Mouse (Mus musculus) lung, postnatal 0 days (tissue): ENCODE results near the gene Pdlim4. TPM values are rescaled to one million over a fixed set of nuclear protein-coding genes. Genes with fewer than 3 reads are reported as not detected.

Source experiments
- polyA plus RNA-seq: library from polyadenylated mRNA; unstranded; fragments of >200 nt; fragmentation: Nextera tagmentation; extraction: Ambion mirVana; gene quantifications from 2 replicates; pipeline ENCODE4 v1.2.1, GENCODE M21; 2015

The Pdlim4 gene
- polyA plus RNA-seq, 1 experiment from 2014 or later, result 8.6 TPM

Other genes with a start within 250 kb of the Pdlim4 start
- gene Gm12216, start 209.8 kb downstream of the Pdlim4 start, polyA plus RNA-seq, result 3.4 and 5.4 TPM in 2 replicates
- 7.3 and 9.5 TPM in 2 replicates for gene Slc22a5, start 177.4 kb downstream of the Pdlim4 start, polyA plus RNA-seq
- gene Slc22a21, start 88.7 kb downstream of the Pdlim4 start, polyA plus RNA-seq, result 2.6 TPM in 2 replicates
- 0.70 and 1.1 TPM in 2 replicates for gene Slc22a4, start 40.9 kb downstream of the Pdlim4 start, polyA plus RNA-seq
- 21.4 and 26.5 TPM in 2 replicates for gene P4ha2, start 31.1 kb upstream of the Pdlim4 start, polyA plus RNA-seq
- gene Csf2, start 180.7 kb upstream of the Pdlim4 start, polyA plus RNA-seq, result 14.7 and 16.9 TPM in 2 replicates
- gene Il3, start 198.3 kb upstream of the Pdlim4 start, polyA plus RNA-seq, result not detected in 2 replicates
- 0.12 and 0.14 TPM in 2 replicates for gene Acsl6, start 234.8 kb upstream of the Pdlim4 start, polyA plus RNA-seq